Mouse (Mus musculus) left cerebral cortex, postnatal 14 days (tissue): ENCODE results near the gene Gm6205. TPM values are rescaled to one million over a fixed set of nuclear protein-coding genes. Genes with fewer than 3 reads are reported as not detected.
"Not testable (repeated sequence)": the region's sequence is repeated elsewhere in the genome, so short reads cannot be mapped to it uniquely, and the experiment has no call there.

Experiments used
- DNase-seq, 2 experiments: peaks; one replicate each; pipeline ENCODE4 v3.0.0; 2021 to 2022; ENCODE audit warnings: low spot score in 2 of 2, mixed read lengths in 1 of 2
- intact Hi-C: fragments of 180-260 bp; cut with DNase I; formaldehyde crosslinking; loops from one replicate; pipeline ENCODE4 v1.15.1; 2025
- long read RNA-seq, 2 experiments: library from polyadenylated mRNA; stranded (forward); transcript quantifications; one replicate each; pipeline ENCODE4 v2.0.0; 2021
- total RNA-seq, 2 experiments: library from RNA; stranded (reverse); gene quantifications; 2 replicates each; pipeline ENCODE4 v1.2.3; 2021

Gene Gm6205
- total RNA-seq: not detected
- long read RNA-seq, experiment 1: 0 reads
- long read RNA-seq, experiment 2: 0 reads

DNA sequence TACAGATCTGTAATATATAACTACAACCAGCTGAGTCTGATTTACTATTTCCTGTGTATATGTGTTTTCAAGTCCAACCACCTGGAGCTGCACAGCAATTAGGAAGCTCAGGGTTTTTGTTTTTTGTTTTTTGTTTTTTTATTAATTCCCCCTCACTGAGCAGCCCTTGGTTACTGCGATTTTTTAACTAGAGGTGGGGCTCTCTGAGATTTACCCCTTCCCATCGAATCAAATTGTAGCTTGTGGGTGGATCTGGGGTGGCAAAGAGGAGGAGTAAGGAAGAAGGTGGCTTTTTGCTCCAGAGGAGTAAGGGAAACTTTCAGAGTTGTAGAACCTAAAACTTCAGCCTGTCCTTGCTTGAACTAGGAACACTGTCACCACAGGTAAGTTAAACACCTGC lies at the start of gene Gm6205:
Gm6205 (plus strand) TSS at position 301 of the 400 bp plus-strand sequence.
- DNase-seq, intact Hi-C loops: not testable (repeated sequence)

DNA sequence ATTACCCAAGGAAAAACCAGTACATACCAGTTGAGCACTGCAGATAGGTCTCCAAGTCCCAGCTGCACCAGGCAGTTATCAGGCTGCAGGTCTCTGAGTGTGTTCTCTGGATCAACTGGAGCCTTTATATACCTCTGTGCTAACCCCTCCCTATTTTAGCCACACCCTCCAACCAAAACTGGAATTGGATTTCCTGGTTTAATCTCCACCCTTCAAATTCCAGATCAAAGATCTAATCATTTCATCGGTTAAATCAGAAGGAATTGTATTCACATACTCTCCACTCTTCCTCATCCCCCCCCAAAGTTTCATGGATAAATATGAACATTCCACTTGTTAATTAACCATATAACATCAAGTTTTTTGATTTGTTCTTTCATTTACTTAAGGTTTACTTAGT lies 31.9 kb upstream of the Gm6205 start, which contains the start of gene Gm3147:
Gm3147 (minus strand) TSS at position 101 of the 400 bp plus-strand sequence.
- intact Hi-C loops: not testable (repeated sequence)

GRCm38 (mm10) chr5:94623679-94624078 lies 24.5 kb upstream of the Gm6205 start, which contains the start of gene Gm6509:
Gene Gm6509, plus strand, starts transcription at chr5:94623979.
- DNase-seq, intact Hi-C loops: not testable (repeated sequence)

More for the DNA sequence above, 31.9 kb upstream of the Gm6205 start, which contains the start of gene Gm3147:
- not testable (repeated sequence) for DNase-seq

Other genes with a start within 250 kb of the Gm6205 start
- not detected for gene Gm7682, start 202.6 kb upstream of the Gm6205 start, total RNA-seq
- not detected for gene Gm3139, start 122.1 kb upstream of the Gm6205 start, total RNA-seq
- not detected for gene Gm3147, start 32.0 kb upstream of the Gm6205 start, total RNA-seq
- gene Gm6509, start 24.4 kb upstream of the Gm6205 start, total RNA-seq: not detected
- not detected for gene Gm3183, start 217.1 kb downstream of the Gm6205 start, total RNA-seq